Mouse (Mus musculus) hindbrain, embryonic 13.5 days (tissue): Measurements from ENCODE around the gene Atpif1. TPM values are rescaled to one million over a fixed set of nuclear protein-coding genes. Genes with fewer than 3 reads are reported as not detected.
A peak's percentile ranks its signal among the peaks of the same experiment; 100 is the strongest.

Source experiments
- ATAC-seq: fragments of 200-750 bp; cut with Nextera tagmentation; 2 replicates; pipeline ENCODE4 v1.8.0; 2017; ENCODE audit warnings: moderate TSS enrichment; ENCODE audit not compliant: low FRiP score
- H3K27ac ChIP-seq: fragments of 300-500 bp; sonication (generic); 2 replicates; pipeline ENCODE4 v1.5.1; 2015; ENCODE audit warnings: inconsistent platforms, mild to moderate bottlenecking, moderate library complexity
- H3K27me3 ChIP-seq: fragments of 300-500 bp; sonication (generic); 2 replicates; pipeline ENCODE4 v1.6.1; 2015; ENCODE audit warnings: mild to moderate bottlenecking, inconsistent platforms
- H3K36me3 ChIP-seq: fragments of 300-500 bp; sonication (generic); 2 replicates; pipeline ENCODE4 v1.6.1; 2015; ENCODE audit warnings: mild to moderate bottlenecking, inconsistent platforms
- H3K4me1 ChIP-seq: fragments of 300-500 bp; sonication (generic); replicated peaks from 2 replicates; pipeline ENCODE4 v1.6.1; 2015; ENCODE audit warnings: inconsistent platforms
- H3K4me2 ChIP-seq: fragments of 300-500 bp; sonication (generic); 2 replicates; pipeline ENCODE4 v1.6.1; 2015; ENCODE audit warnings: inconsistent platforms, mild to moderate bottlenecking, moderate library complexity
- H3K4me3 ChIP-seq: fragments of 300-500 bp; sonication (generic); 2 replicates; pipeline ENCODE4 v1.5.1; 2015; ENCODE audit warnings: mild to moderate bottlenecking, inconsistent platforms
- H3K9ac ChIP-seq: fragments of 300-500 bp; sonication (generic); 2 replicates; pipeline ENCODE4 v1.6.1; 2015; ENCODE audit warnings: mild to moderate bottlenecking, inconsistent platforms
- H3K9me3 ChIP-seq: fragments of 300-500 bp; sonication (generic); 2 replicates; pipeline ENCODE4 v1.6.1; 2016; ENCODE audit warnings: inconsistent platforms
- WGBS: fragments of 180-500 bp; shearing (Covaris S2); methylation state at CpG from one replicate; pipeline ENCODE4 v1.1.7; 2015; 5-methylcytosine and 5-hydroxymethylcytosine counted together
- polyA plus RNA-seq: library from polyadenylated mRNA; unstranded; fragments of >200 nt; fragmentation: Nextera tagmentation; extraction: Ambion mirVana; gene quantifications from 2 replicates; pipeline ENCODE4 v1.2.1, GENCODE M21; 2015

Gene Atpif1
- polyA plus RNA-seq, 1 experiment from 2014 or later: 1,428 TPM

- Histone ChIP-seq H3K4me2 (no peak overlapping the region), H3K27ac (no peak overlapping the region), H3K27me3 (no peaks in the 10 kb centered on the region), H3K9me3 (no peaks in the 10 kb centered on the region), H3K4me1 (no peaks in the 10 kb centered on the region), H3K9ac (no peak overlapping the region), H3K36me3 (peaks cover 90% of the 10 kb centered on the region), H3K4me3 (no peak overlapping the region)
- no peak for ATAC-seq
- WGBS: 50% methylated on average over 8 of the region's 8 CpGs
These were observed 12.4 kb upstream of the Atpif1 start for GRCm38 (mm10) chr4:132545851-132546250.

GRCm38 (mm10) chr4:132542724-132543123, 9.3 kb upstream of the Atpif1 start:
- H3K9ac ChIP-seq: no peak overlapping the region
- H3K4me1 ChIP-seq: peaks cover 5% of the 10 kb centered on the region; the same call in 1 of the 2 replicates
- H3K4me3 ChIP-seq: no peak overlapping the region
- H3K9me3 ChIP-seq: no peaks in the 10 kb centered on the region
- no peak overlapping the region for H3K4me2 ChIP-seq
- WGBS: 86% methylated on average over 1 of the region's 1 CpGs
- no peaks in the 10 kb centered on the region for H3K27me3 ChIP-seq
- H3K27ac ChIP-seq: no peak overlapping the region
- no peak for ATAC-seq
- peaks cover 86% of the 10 kb centered on the region for H3K36me3 ChIP-seq

GRCm38 (mm10) chr4:132541413-132541812, 8.0 kb upstream of the Atpif1 start:
- H3K9ac ChIP-seq: peak overlapping the region; percentile 20; the same call in 1 of the 2 replicates
- no peak overlapping the region for H3K4me3 ChIP-seq
- no peaks in the 10 kb centered on the region for H3K9me3 ChIP-seq
- WGBS: 91% methylated on average over 4 of the region's 4 CpGs
- ATAC-seq: no peak
- no peak overlapping the region for H3K4me2 ChIP-seq
- peaks cover 74% of the 10 kb centered on the region for H3K36me3 ChIP-seq
- H3K27ac ChIP-seq: no peak overlapping the region
- H3K27me3 ChIP-seq: no peaks in the 10 kb centered on the region
- peaks cover 18% of the 10 kb centered on the region for H3K4me1 ChIP-seq

GRCm38 (mm10) chr4:132539481-132539880, 6.0 kb upstream of the Atpif1 start:
- Histone ChIP-seq H3K4me1 (peaks cover 29% of the 10 kb centered on the region), H3K9me3 (no peaks in the 10 kb centered on the region), H3K27me3 (no peaks in the 10 kb centered on the region), H3K36me3 (peaks cover 62% of the 10 kb centered on the region), H3K9ac (no peak overlapping the region), H3K4me2 (no peak overlapping the region), H3K4me3 (no peak overlapping the region), H3K27ac (no peak overlapping the region)
- no peak for ATAC-seq
- 94% methylated on average over 5 of the region's 5 CpGs for WGBS

- Histone ChIP-seq H3K27me3 (no peaks in the 10 kb centered on the region), H3K4me1 (peaks cover 54% of the 10 kb centered on the region), H3K36me3 (peaks cover 30% of the 10 kb centered on the region), H3K9me3 (no peaks in the 10 kb centered on the region), H3K9ac (peak within 1 kb of the TSS; percentile 97), H3K4me2 (peak within 1 kb of the TSS; percentile 79), H3K27ac (peak within 1 kb of the TSS; percentile 89), H3K4me3 (peak within 1 kb of the TSS; percentile 100)
- under 1% methylated on average over 59 of the region's 60 CpGs for WGBS
- ATAC-seq: peak; percentile 72
These were observed 2.1 kb upstream of the Atpif1 start, which contains the start of gene Dnajc8 for GRCm38 (mm10) chr4:132535406-132536121. TSS of gene Dnajc8 (plus strand) at chr4:132535550.

- peaks cover 47% of the 10 kb centered on the region for H3K4me1 ChIP-seq
- no peak for ATAC-seq
- 33% methylated on average over 5 of the region's 5 CpGs for WGBS
- peaks cover 18% of the 10 kb centered on the region for H3K36me3 ChIP-seq
- H3K4me2 ChIP-seq: peak overlapping the region; percentile 88
- H3K27ac ChIP-seq: peak overlapping the region; percentile 99
- H3K27me3 ChIP-seq: no peaks in the 10 kb centered on the region
- H3K9me3 ChIP-seq: no peaks in the 10 kb centered on the region
- H3K9ac ChIP-seq: peak overlapping the region; percentile 95
- peak overlapping the region; percentile 72 for H3K4me3 ChIP-seq
These were observed 963 bp downstream of the Atpif1 start for GRCm38 (mm10) chr4:132532496-132532895.

- Histone ChIP-seq H3K27ac (no peak overlapping the region), H3K27me3 (no peaks in the 10 kb centered on the region), H3K9ac (no peak overlapping the region), H3K4me3 (no peak overlapping the region), H3K4me2 (no peak overlapping the region), H3K36me3 (peaks cover 18% of the 10 kb centered on the region), H3K4me1 (peaks cover 30% of the 10 kb centered on the region), H3K9me3 (no peaks in the 10 kb centered on the region)
- no peak for ATAC-seq
- 93% methylated on average over 20 of the region's 20 CpGs for WGBS
These were observed 3.2 kb downstream of the Atpif1 start for GRCm38 (mm10) chr4:132530033-132530804.

GRCm38 (mm10) chr4:132529344-132529743, 4.1 kb downstream of the Atpif1 start:
- H3K27me3 ChIP-seq: no peaks in the 10 kb centered on the region
- no peak for ATAC-seq
- H3K4me2 ChIP-seq: no peak overlapping the region
- no peak overlapping the region for H3K27ac ChIP-seq
- H3K4me1 ChIP-seq: peaks cover 25% of the 10 kb centered on the region
- H3K36me3 ChIP-seq: peaks cover 18% of the 10 kb centered on the region
- no peaks in the 10 kb centered on the region for H3K9me3 ChIP-seq
- H3K9ac ChIP-seq: no peak overlapping the region
- WGBS: 91% methylated on average over 4 of the region's 4 CpGs
- no peak overlapping the region for H3K4me3 ChIP-seq

GRCm38 (mm10) chr4:132527917-132528522, 5.4 kb downstream of the Atpif1 start:
- no peak overlapping the region for H3K9ac ChIP-seq
- H3K4me2 ChIP-seq: no peak overlapping the region
- no peaks in the 10 kb centered on the region for H3K27me3 ChIP-seq
- peaks cover 21% of the 10 kb centered on the region for H3K4me1 ChIP-seq
- no peak overlapping the region for H3K27ac ChIP-seq
- no peak for ATAC-seq
- no peaks in the 10 kb centered on the region for H3K9me3 ChIP-seq
- H3K36me3 ChIP-seq: peaks cover 18% of the 10 kb centered on the region
- H3K4me3 ChIP-seq: no peak overlapping the region
- 96% methylated on average over 8 of the region's 8 CpGs for WGBS

- no peak overlapping the region for H3K9ac ChIP-seq
- no peak for ATAC-seq
- H3K27me3 ChIP-seq: no peaks in the 10 kb centered on the region
- H3K4me3 ChIP-seq: no peak overlapping the region
- H3K4me2 ChIP-seq: no peak overlapping the region
- H3K27ac ChIP-seq: no peak overlapping the region
- H3K36me3 ChIP-seq: peaks cover 18% of the 10 kb centered on the region
- peaks cover 9% of the 10 kb centered on the region for H3K4me1 ChIP-seq
- 52% methylated on average over 2 of the region's 2 CpGs for WGBS
- no peaks in the 10 kb centered on the region for H3K9me3 ChIP-seq
These were observed 6.8 kb downstream of the Atpif1 start for GRCm38 (mm10) chr4:132526678-132527077.

- H3K27ac ChIP-seq: no peak overlapping the region
- H3K4me3 ChIP-seq: no peak overlapping the region
- ATAC-seq: no peak
- H3K9ac ChIP-seq: peak overlapping the region; percentile 13; the same call in 1 of the 2 replicates
- no peak overlapping the region for H3K4me2 ChIP-seq
- peaks cover 6% of the 10 kb centered on the region for H3K36me3 ChIP-seq
- no peaks in the 10 kb centered on the region for H3K27me3 ChIP-seq
- 56% methylated on average over 6 of the region's 6 CpGs for WGBS
- H3K9me3 ChIP-seq: no peaks in the 10 kb centered on the region
- H3K4me1 ChIP-seq: no peaks in the 10 kb centered on the region
These were observed 8.7 kb downstream of the Atpif1 start for GRCm38 (mm10) chr4:132524808-132525207.

GRCm38 (mm10) chr4:132524321-132524741, 9.1 kb downstream of the Atpif1 start:
- H3K4me3 ChIP-seq: no peak overlapping the region
- no peaks in the 10 kb centered on the region for H3K27me3 ChIP-seq
- H3K9me3 ChIP-seq: no peaks in the 10 kb centered on the region
- H3K36me3 ChIP-seq: peaks cover under 1% of the 10 kb centered on the region
- ATAC-seq: no peak
- H3K4me2 ChIP-seq: no peak overlapping the region
- H3K9ac ChIP-seq: peak overlapping the region; percentile 13; the same call in 1 of the 2 replicates
- H3K27ac ChIP-seq: no peak overlapping the region
- no peaks in the 10 kb centered on the region for H3K4me1 ChIP-seq
- WGBS: 20% methylated on average over 11 of the region's 11 CpGs
